Mouse (Mus musculus) cortical plate, adult 2 months (tissue): ENCODE data around the gene Aig1. TPM values are rescaled to one million over a fixed set of nuclear protein-coding genes. Genes with fewer than 3 reads are reported as not detected.

Experiments used
- H3K27ac ChIP-seq: fragments of 200-500 bp; 2 replicates; pipeline ENCODE4 v1.5.1; 2012; ENCODE audit warnings: low read length, control low read depth, inconsistent platforms; ENCODE audit not compliant: insufficient read depth
- H3K4me1 ChIP-seq: fragments of 200-500 bp; 2 replicates; pipeline ENCODE4 v1.6.1; 2011; ENCODE audit warnings: low read length; ENCODE audit not compliant: control insufficient read depth, insufficient read depth
- H3K4me3 ChIP-seq: fragments of 200-500 bp; 2 replicates; pipeline ENCODE4 v1.5.1; 2011; ENCODE audit warnings: mild to moderate bottlenecking, low read length, control low read depth; ENCODE audit not compliant: insufficient read depth
- CTCF ChIP-seq: fragments of 200-500 bp; IDR thresholded peaks from 2 replicates; pipeline ENCODE4 v1.5.1; 2011; ENCODE audit warnings: mild to moderate bottlenecking, control low read depth, low read length; ENCODE audit not compliant: insufficient read depth; ENCODE audit errors: extremely low read depth
- POLR2A ChIP-seq: fragments of 200-500 bp; IDR thresholded peaks from 2 replicates; pipeline ENCODE4 v1.6.1; 2011; ENCODE audit warnings: mild to moderate bottlenecking, low read length, control low read depth; ENCODE audit not compliant: insufficient read depth; ENCODE audit errors: extremely low read depth
- polyA plus RNA-seq: library from polyadenylated mRNA; depleted of rRNA; stranded (reverse); fragments of >200 nt; gene quantifications from 2 replicates; pipeline ENCODE4 v1.2.3, GENCODE M21; 2012

The Aig1 gene
- polyA plus RNA-seq, 1 experiment: 69.4 TPM

GRCm38 (mm10) chr10:13878696-13879095 lies 9.9 kb upstream of the Aig1 start:
- Histone ChIP-seq H3K27ac (no peak overlapping the region), H3K4me3 (no peak overlapping the region), H3K4me1 (no peaks in the 10 kb centered on the region; the same call in 1 of the 2 replicates)
- TF ChIP-seq POLR2A (no peak), CTCF (no peak)

DNA sequence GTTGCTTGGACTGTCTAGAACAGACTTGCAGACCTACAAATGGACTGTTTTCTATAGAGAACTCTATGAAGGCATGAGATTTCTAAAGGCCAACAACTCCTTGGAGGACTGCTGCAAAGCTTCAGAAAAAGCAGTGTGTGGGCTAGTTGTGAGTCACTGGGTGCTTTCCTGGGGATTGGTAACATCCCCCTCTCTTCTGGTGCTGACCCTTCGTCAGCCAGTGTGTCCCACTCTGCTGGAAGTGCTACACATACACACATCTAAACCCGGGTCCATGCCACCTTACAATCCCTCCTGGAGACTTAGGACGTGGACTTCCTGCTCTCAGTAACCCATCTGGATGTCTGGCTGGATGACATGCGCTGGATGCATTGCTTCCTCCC lies 6.2 kb upstream of the Aig1 start:
- H3K4me3 ChIP-seq: no peak overlapping the region
- TF ChIP-seq CTCF (no peak), POLR2A (no peak)
- H3K27ac ChIP-seq: no peak overlapping the region
- no peaks in the 10 kb centered on the region; the same call in 1 of the 2 replicates for H3K4me1 ChIP-seq

DNA sequence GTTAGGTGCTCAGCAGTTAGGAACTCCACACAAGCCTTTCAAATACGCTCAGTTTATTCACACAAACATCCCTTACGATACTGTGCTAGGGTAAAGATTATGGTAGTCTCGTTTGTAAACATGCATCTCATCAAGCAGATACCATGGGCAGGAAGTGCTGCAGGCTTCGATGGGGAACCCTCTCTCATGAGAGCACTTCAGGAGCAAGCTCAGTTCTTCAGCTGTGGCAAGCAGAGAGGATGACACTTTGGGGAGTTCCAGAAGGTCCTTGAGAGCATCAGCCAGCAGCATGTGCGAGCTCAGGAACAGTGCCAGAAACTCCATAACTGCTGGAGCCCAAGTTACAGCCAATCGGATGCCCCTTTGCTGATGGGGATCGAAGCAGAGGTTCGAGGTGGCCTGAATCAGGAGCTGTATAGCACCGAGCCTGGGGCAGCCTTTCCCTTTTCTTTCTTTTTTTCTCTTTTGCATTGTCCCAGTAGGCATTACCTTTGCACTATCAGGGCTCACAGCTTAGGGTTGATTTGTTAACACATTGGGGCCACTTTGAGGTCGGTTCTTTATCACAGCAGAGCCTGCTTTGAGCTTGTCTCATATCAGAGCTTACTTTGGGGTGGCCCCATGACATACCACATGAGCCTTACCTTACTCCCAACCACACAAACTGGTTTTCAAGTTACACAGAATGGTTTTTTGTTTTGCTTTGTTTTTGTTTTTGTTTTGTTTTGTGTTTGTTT lies 5.7 kb upstream of the Aig1 start:
- Histone ChIP-seq H3K27ac (no peak overlapping the region), H3K4me3 (no peak overlapping the region), H3K4me1 (no peaks in the 10 kb centered on the region; the same call in none of the 2 replicates)
- TF ChIP-seq POLR2A: no peak
- TF ChIP-seq CTCF: no peak

DNA sequence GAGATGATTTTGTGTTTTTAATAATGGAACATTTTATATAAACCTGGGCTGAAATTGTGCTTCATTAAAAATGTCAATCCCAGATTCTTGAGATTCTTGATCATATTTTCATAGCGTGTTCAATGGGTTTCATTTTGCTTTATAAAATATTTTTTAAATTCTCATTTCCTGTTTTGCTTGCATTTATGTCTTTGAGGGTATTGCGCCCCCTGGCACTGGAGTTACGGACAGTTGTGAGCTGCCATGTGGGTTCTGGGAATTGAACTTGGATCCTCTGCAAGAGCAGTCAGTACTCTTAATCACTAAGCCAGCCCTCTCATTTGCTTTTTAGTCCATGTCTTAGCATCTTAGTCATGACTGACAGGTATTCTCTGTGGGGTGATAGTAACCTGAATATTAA lies 1.8 kb upstream of the Aig1 start:
- Histone ChIP-seq H3K27ac (no peak overlapping the region), H3K4me1 (peaks cover 3% of the 10 kb centered on the region), H3K4me3 (no peak overlapping the region)
- TF ChIP-seq POLR2A (no peak), CTCF (no peak)

DNA sequence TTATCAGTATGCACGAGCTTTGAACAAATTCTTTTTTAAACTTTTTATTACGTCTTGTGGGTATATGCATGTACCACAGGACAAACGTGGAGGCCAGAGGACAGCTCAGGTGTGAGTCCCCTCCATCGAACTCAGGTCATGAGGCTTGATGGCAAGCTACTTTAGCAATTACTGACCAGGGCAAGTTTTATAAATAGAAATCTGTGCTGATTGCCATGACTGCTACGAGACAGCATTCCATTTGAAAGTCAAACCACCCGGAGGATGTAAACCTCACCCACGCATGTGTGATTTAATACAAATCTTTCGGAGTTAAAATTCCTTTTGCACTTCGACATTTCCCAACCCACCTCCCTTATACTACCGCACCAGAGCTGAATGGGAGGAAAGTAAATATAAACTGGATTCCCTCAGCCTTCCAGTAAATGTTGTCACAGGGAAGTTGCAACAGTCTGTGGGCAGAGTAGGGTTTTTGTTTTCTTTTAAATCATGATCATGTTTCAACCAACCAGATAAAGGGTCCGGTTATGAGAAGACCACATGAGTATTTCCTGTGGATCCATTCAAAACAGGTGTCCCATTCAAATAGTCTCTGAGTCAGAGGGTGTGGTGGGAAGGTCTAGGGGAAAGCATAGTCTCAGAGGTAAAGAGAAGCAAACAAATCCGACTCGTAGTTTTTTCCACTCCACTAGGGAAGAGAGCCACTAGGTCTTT lies 699 bp upstream of the Aig1 start:
- Histone ChIP-seq H3K27ac (no peak overlapping the region), H3K4me3 (peak overlapping the region; percentile 81), H3K4me1 (peaks cover 4% of the 10 kb centered on the region; the same call in 1 of the 2 replicates)
- TF ChIP-seq CTCF (no peak), POLR2A (no peak)

- no peak for TF ChIP-seq POLR2A
- TF ChIP-seq CTCF: no peak
- Histone ChIP-seq H3K27ac (no peak overlapping the region), H3K4me3 (no peak overlapping the region), H3K4me1 (peaks cover 4% of the 10 kb centered on the region; the same call in 1 of the 2 replicates)
Observed at GRCm38 (mm10) chr10:13866391-13866790, 2.4 kb downstream of the Aig1 start.

DNA sequence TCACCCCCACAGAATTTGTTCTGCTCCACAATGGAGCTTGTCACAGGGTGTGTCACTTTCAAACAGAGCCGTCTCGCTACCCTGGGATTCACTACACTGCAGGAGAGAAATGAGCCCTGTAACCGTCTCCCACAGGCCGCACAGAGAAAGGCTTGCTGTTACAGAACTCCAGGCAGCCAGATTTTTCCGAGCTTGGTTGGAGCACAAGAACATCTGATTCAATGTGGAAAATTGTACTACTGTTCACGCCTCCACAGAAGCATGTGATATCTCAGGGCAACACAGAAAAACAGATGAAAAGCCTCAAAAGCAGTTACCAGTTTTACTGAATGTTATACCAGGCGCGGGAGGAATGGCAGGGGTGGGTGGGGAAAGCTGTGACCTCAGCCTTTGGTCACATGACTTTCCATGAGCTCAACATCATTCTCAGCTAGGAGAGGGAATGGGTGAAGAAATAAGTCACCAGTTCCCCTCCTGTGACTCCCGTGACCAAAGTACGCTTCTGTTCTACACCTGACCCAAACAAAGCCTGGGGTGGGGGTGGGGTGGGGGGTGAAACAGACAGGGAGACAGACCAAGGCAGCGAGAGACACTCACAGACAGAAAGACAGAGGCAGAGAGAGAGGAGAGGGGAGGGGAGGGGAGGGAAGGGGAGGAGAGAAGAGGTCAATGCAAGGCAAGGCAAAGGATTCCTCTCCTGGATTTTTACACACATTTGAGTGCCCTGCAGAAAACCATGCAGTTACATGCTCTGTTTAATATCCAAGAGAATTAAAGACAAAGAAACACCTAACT lies 7.5 kb downstream of the Aig1 start:
- TF ChIP-seq POLR2A: no peak
- TF ChIP-seq CTCF: no peak
- H3K4me3 ChIP-seq: no peak overlapping the region
- H3K27ac ChIP-seq: no peak overlapping the region
- H3K4me1 ChIP-seq: 0 out of 2 replicates have a peak, but pooled peaks cover 1% of the 10 kb centered on the region

- Histone ChIP-seq H3K4me3 (no peak overlapping the region), H3K27ac (no peak overlapping the region), H3K4me1 (no peaks in the 10 kb centered on the region)
- no peak for TF ChIP-seq POLR2A
- no peak for TF ChIP-seq CTCF
Observed at GRCm38 (mm10) chr10:13856438-13856837, 12.3 kb downstream of the Aig1 start.

DNA sequence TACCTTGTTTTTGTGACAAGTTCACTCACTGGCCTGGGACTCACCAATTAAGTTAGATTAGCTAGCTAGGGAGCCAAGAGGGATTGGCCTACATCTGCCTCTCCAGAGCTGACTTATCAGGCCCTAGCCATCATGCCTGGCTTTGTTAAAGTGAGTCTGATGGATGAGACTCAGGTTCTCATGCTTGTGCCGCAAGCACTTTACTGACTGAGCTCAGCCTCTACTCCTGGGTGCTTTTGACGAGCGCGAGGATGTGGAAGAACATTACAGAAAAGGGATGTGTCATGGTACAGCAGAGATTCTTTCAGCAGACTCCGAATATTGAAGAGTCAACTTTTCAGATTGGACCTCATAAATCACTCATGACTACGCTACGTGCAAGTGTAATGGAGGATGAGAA lies 12.8 kb downstream of the Aig1 start:
- Histone ChIP-seq H3K4me3 (no peak overlapping the region), H3K4me1 (no peaks in the 10 kb centered on the region), H3K27ac (no peak overlapping the region)
- TF ChIP-seq CTCF: no peak
- TF ChIP-seq POLR2A: no peak
